In the genomic region with DNA sequence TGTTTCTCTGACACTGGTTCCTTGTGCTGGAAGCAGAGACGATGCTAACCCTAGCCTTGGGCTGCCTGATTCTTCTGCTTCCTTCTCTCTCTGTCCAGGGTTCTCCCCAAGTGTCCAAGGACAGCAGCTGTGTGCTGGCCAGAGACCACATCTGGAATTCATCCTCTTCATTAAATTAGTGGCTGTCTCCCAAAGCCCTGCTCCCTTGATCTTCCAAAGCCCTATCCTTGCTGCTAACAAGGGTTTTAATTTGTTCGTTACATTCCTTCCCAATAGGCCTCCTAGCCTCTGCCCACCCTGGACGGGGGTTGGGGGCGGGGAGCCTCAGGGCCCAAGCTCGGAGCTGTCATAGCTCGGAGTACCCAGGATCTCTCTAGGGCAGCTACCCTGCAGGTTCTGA, we compare ENCODE assay signal across 10 mouse cellular contexts. TPM values are rescaled to one million over a fixed set of nuclear protein-coding genes. Genes with fewer than 3 reads are reported as not detected.
DNase-seq lines count a peak whose midpoint lies in the region; ATAC-seq lines count a peak whose summit lies in the region.
"Had no signal": no experiment of that assay in that cellular context is flagged by ENCODE, and none has a peak within 500 bp of the region (broad histone marks: within the 10 kb centered on the region; RNA-seq: fewer than 3 reads in every experiment).

No protein-coding gene starts in this region.

- intact Hi-C loops in heart, postnatal 14 days (cut with DNase I) = no loop called here

- DNase-seq in kidney, adult 9 months = peak; percentile 6
- no peak for DNase-seq in kidney, postnatal 25 days
- peak; percentile 46 for DNase-seq in embryonic facial prominence, embryonic 11.5 days (ENCODE audit: low spot score)
- DNase-seq in heart, postnatal 14 days = peak; percentile 32 to 37
- DNase-seq in frontal cortex, postnatal 14 days (ENCODE audit: low spot score in 2 of 2) = no peak
- DNase-seq in c-Kit-positive CD71-positive TER-119-positive erythroid progenitor cells, embryonic 14.5 days (ENCODE audit: low spot score) = no peak
- DNase-seq in spleen, postnatal 36 days (ENCODE audit: low spot score in 2 of 2) = no peak
- DNase-seq: liver, embryonic 13.5 days; thymus, postnatal 36 days had no signal

- H3K4me2 ChIP-seq in embryonic facial prominence, embryonic 11.5 days (ENCODE audit: low read depth, low read length) = no peak overlapping the region; the same call in 1 of the 2 replicates
- no peak overlapping the region for H3K4me2 ChIP-seq in lung, embryonic 16.5 days (ENCODE audit: low read depth, low read length)
- H3K4me2 ChIP-seq: liver, embryonic 13.5 days had no signal

- peak overlapping the region; percentile 9; the same call in 1 of the 2 replicates for H3K9ac ChIP-seq in embryonic facial prominence, embryonic 11.5 days (replicated peaks; ENCODE audit: low read length)
- H3K9ac ChIP-seq in lung, embryonic 16.5 days (ENCODE audit: low read length) = no peak overlapping the region
- H3K9ac ChIP-seq: liver, embryonic 13.5 days had no signal

- peaks cover 8% of the 10 kb centered on the region for H3K4me1 ChIP-seq in embryonic facial prominence, embryonic 11.5 days (ENCODE audit: control insufficient read depth, insufficient read depth, low read length)
- peaks cover 32% of the 10 kb centered on the region for H3K4me1 ChIP-seq in lung, embryonic 16.5 days (replicated peaks; ENCODE audit: control insufficient read depth, insufficient read depth, low read length)

- no peaks in the 10 kb centered on the region for H3K36me3 ChIP-seq in embryonic facial prominence, embryonic 11.5 days (replicated peaks; ENCODE audit: control insufficient read depth, insufficient read depth, low read depth, low read length)
- no peaks in the 10 kb centered on the region for H3K36me3 ChIP-seq in lung, embryonic 16.5 days (ENCODE audit: control insufficient read depth, insufficient read depth, low read length)
- H3K36me3 ChIP-seq: liver, embryonic 13.5 days had no signal

- H3K4me3 ChIP-seq in embryonic facial prominence, embryonic 11.5 days (ENCODE audit: low read depth, low read length) = no peak overlapping the region
- H3K4me3 ChIP-seq in lung, embryonic 16.5 days (ENCODE audit: low read length) = no peak overlapping the region
- H3K4me3 ChIP-seq: liver, embryonic 13.5 days had no signal

- H3K9me3 ChIP-seq in embryonic facial prominence, embryonic 11.5 days (replicated peaks; ENCODE audit: control insufficient read depth, low read length) = no peaks in the 10 kb centered on the region
- no peaks in the 10 kb centered on the region for H3K9me3 ChIP-seq in lung, embryonic 16.5 days (ENCODE audit: control insufficient read depth, low read length)
- H3K9me3 ChIP-seq: liver, embryonic 13.5 days had no signal

- ATAC-seq in embryonic facial prominence, embryonic 11.5 days (replicated peaks; ENCODE audit: insufficient number of reproducible peaks, low FRiP score, low TSS enrichment, low read depth) = no peak
- ATAC-seq in lung, embryonic 16.5 days (ENCODE audit: low read depth) = peak; percentile 86

- H3K27ac ChIP-seq in embryonic facial prominence, embryonic 11.5 days (replicated peaks; ENCODE audit: low read depth, low read length) = no peak overlapping the region
- peak overlapping the region; percentile 79 for H3K27ac ChIP-seq in lung, embryonic 16.5 days (ENCODE audit: low read length)
- H3K27ac ChIP-seq: liver, embryonic 13.5 days had no signal

- H3K27me3 ChIP-seq in embryonic facial prominence, embryonic 11.5 days (ENCODE audit: control insufficient read depth, insufficient read depth, low read length) = no peaks in the 10 kb centered on the region
- no peaks in the 10 kb centered on the region for H3K27me3 ChIP-seq in lung, embryonic 16.5 days (ENCODE audit: control insufficient read depth, insufficient read depth, low read depth, low read length)
- H3K27me3 ChIP-seq: liver, embryonic 13.5 days had no signal

- 8% methylated on average over 6 of the region's 6 CpGs for WGBS in embryonic facial prominence, embryonic 11.5 days
- WGBS in lung, embryonic 16.5 days = 30% methylated on average over 6 of the region's 6 CpGs

RNA-seq across cellular contexts. Expression of a gene that starts 38.3 kb away (rescaled TPM):
- polyA plus RNA-seq in embryonic facial prominence, embryonic 11.5 days (2014; fragmentation: Nextera tagmentation; extraction: Ambion mirVana) = 0.88 and 1.1 TPM in 2 replicates
- total RNA-seq in heart, postnatal 14 days (2021) = 1 to 10 TPM; 2.0 to 2.2 TPM
- 2.1 and 2.6 TPM in 2 replicates for polyA plus RNA-seq in lung, embryonic 16.5 days (2015; fragmentation: Nextera tagmentation; extraction: Ambion mirVana)

Comparison
In these comparisons a context has a peak if more than half of its experiments do, and no peak if none do; other contexts are left out.
1. DNase-seq: peak in kidney, adult 9 months (single experiment), embryonic facial prominence, embryonic 11.5 days (single experiment) and heart, postnatal 14 days (2 of 2); none in kidney, postnatal 25 days (0 of 2), frontal cortex, postnatal 14 days (0 of 2), c-Kit-positive CD71-positive TER-119-positive erythroid progenitor cells, embryonic 14.5 days (single experiment) and spleen, postnatal 36 days (0 of 2).